Mouse (Mus musculus): ENCODE results near the gene Polr2c.
"Not testable (repeated sequence)": the region's sequence is repeated elsewhere in the genome, so short reads cannot be mapped to it uniquely, and the experiment has no call there.

The Polr2c gene

DNA sequence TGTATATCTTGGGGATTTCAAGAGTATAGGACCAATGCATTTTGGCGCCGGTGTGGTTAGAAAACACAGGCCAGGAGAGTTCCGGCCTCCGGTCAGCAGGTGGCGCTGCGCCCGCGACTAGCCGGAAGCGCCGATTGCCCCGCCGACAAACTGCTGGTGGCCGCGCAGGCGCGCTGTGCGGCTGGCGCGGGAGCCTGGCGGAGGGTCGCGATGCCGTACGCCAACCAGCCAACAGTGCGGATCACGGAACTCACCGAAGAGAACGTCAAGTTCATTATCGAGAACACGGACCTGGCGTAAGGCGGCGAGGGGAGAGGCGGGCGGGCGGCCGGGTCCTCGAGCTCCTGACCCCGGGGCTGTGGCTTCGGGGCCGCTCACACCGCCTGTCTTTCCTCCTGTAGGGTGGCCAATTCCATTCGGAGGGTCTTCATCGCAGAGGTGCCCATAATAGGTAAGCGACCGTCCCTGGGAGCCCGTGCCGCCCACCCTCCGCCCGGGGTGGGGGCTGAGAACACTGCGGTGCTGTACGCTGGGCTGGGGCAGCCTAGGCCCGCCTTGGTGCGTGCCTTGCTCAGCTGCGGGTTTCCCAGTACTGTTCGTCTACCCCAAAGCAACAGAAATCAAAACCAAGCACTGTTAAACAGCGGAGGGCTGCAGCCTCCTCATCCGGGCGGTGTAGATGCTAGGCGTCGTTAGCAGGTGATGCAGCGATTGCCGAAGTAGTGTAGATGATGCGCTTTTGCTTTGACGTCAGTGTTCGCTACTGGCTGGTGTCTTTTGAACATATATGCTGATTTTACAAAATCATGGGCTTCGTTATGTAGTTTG is at the start of gene Polr2c:
Gene Polr2c, plus strand, starts transcription at position 105 of the 828 bp plus-strand sequence.
- DNase-seq (ENCODE audit: extremely low read depth, insufficient read length, low spot score), result peak; percentile 87

DNA sequence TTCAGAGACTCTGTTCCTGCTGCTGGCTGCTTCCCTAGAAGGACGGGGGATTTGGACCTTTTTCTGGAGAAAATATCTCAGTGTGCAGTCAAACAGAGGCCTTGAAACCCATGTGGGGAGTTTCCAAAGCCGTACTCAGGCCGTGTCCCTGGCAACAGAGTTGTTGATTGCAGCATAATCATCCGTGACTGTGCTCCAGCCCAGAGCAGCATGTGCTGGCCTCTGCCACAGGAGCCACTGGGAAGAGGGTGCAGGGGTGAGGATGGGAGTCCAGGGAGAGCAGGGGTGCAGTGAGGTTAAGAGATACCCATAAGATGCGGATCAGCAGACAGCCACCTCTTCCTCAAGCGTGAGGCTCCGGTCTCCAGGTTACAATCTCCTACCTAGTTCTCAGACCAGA is 49.7 kb upstream of the Polr2c start:
- DNase-seq (ENCODE audit: extremely low read depth, insufficient read length, low spot score), result no peak

DNA sequence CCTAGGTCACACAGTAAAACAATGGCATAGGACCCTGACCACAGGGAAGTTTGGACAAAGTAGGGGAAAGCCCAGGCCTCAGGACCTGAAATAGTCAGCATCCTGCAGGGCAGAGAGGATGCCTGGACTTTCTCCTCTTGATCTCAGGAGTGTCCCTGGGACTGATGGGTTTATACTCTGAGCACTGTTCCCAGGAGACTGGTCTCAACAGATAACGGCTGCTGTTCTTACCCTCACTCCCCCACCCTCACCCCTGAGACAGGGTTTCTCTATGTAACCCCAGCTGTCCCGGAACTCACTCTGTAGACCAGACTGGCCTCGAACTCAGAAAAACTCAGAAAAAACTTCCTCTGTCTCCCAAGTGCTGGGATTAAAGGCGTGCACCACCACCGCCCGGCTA is 48.9 kb upstream of the Polr2c start:
- no peak for DNase-seq (ENCODE audit: extremely low read depth, insufficient read length, low spot score)

DNA sequence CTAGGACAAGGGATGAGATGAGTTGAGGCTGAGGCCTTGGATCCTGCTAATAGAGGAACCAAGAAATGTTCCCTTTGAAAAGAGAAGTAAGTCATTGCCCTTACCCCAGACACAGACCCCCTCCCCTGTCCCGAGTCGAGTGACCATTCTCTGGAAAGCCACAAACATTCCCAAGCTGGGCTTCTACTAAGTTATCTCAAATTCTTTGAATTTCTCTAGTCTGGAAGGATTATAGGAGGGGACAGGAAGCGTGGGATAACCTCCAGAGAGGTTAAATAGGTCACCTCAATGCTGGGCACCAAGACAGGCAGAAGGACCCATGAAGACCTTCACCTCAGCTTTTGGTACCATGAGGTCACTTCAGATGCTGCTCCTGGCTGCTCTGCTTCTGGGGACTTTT is 47.1 kb upstream of the Polr2c start, which contains the start of gene Ccl17:
Gene Ccl17, plus strand, starts transcription at position 301 of the 400 bp plus-strand sequence.
- no peak for DNase-seq (ENCODE audit: extremely low read depth, insufficient read length, low spot score)

DNA sequence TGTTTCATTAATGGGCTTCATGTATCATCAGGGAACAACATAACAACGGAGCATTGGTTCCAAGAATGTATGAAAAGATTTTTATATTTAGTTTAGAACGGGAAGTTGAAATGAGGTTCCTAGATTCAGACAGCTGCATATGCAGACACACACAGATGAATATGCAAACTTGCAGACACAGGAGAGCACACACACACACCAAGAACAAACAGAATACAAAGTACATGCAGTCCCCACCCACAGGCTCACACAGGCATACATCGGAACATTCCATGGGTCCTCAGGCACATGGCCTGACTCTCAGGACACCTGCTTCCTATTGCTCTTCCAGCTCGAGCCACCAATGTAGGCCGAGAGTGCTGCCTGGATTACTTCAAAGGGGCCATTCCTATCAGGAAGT is 46.4 kb upstream of the Polr2c start:
- DNase-seq (ENCODE audit: extremely low read depth, insufficient read length, low spot score), result no peak

DNA sequence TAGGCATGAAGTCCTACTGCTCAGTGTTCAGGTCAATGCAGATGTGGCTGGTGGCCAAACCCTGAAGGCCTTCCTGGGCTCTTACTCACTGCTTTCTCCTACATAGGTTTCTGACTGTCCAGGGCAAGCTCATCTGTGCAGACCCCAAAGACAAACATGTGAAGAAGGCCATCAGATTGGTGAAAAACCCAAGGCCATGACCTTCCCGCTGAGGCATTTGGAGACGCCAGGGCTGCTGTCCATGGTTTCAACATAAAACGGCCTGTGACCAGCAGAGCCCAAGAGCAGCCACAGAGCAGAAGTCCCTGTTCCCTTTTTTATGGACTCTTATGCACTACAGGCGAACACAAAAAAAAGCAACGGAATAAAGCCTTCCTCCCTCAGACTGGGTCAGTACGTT is 45.6 kb upstream of the Polr2c start:
- DNase-seq (ENCODE audit: extremely low read depth, insufficient read length, low spot score), result no peak

DNA sequence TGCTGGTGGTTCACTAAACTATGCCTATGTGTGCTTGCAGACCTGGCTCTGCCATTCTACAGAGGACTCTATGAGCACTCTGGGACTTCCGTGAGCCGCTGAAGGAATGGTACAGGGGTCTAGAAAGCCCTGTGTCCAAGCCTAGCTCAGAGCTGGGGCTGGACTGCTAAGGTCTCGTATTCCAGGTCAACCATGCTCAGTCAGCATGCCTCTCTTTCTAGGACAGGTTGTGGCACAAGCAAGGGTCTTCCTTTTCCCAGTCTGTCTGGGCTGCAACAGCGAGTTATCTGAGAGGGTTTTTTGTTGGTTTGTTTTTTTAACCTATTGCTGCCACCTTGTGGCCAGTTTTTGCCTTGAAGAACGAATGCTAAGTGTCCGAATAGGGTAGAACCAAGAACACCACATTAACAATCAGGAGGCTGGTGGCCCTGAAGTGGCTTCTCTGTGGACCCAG is 44.6 kb upstream of the Polr2c start:
- DNase-seq (ENCODE audit: extremely low read depth, insufficient read length, low spot score), result peak; percentile 46

DNA sequence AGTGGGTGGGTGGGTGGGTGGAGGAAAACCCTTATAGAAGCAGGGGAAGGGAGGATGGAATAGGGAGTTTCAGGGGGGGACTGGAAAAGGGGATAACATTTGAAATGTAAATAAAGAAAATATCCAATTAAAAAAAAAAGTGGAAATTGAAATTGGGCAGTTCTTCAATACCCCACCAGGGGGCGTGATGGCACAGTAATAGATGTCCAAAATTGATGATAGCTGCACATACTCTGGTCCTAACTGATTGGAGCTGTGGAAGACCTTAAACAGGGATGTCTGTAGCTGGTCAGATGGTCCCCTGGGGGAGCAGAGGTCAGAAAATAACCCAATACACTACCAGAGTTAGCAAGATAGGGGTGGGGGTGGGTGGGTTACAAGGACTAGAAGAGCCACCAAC is 42.7 kb upstream of the Polr2c start:
- no peak for DNase-seq (ENCODE audit: extremely low read depth, insufficient read length, low spot score)

DNA sequence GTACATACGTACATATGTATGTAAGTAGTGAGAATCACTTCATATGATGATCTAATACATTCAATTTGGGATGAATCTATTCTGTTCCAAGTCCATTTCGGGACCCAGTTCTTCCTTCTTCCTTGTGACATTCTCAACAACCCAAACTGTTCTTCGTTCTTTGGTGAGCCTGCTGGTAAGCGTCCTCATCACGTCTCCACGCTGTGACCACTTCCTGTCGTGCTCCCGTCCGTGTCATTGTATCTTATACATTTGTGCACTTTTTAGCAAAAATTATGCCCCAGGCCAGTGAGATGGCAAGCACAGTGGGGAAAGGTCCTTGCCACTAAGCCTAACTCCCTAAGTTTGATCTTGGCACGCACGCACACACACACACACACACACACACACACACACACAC is 39.3 kb upstream of the Polr2c start:
- no peak for DNase-seq (ENCODE audit: extremely low read depth, insufficient read length, low spot score)

DNA sequence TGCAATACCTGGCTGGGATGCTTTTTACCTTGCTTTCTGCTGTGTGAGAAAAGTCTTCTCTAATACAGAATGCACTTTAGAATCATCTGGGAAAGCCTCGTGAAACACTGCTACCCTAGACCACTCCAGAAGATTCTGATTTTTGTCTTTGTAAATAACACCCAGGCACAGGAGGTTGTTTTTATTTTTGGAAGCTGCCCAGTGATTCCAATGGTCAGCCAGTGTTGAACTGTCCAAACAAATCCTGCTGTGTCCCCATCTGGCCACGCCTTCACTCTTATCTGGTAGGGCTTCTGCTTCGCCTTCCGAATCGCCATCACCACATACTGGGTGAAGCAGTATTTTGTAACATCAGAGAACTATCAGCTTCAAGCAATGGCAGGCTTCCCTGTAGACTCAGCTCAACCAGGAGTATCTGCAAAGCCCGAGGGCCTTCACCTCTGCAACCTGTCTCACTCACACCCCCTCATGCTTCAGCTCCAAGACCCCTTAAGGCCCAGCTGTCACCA is 37.5 kb upstream of the Polr2c start:
- no peak for DNase-seq (ENCODE audit: extremely low read depth, insufficient read length, low spot score)

DNA sequence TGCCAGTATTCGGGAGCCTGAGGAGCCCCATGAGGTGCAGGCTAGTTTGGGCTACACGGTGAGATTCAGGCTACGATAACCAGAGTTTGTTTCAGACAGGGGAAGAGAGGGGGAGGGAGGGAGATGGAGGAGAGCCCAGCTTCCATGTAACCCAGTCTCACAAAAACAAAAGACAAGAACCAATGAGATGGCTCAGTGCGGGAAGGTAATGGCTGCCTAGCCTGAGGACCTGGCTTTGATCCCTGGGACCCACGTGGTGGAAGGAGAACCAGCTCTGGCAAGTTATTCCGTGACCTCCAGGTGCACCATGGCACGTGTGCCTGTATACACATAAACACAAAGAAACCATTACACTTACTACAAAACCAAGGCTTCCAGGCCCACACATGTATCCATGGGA is 36.7 kb upstream of the Polr2c start:
- no peak for DNase-seq (ENCODE audit: extremely low read depth, insufficient read length, low spot score)

DNA sequence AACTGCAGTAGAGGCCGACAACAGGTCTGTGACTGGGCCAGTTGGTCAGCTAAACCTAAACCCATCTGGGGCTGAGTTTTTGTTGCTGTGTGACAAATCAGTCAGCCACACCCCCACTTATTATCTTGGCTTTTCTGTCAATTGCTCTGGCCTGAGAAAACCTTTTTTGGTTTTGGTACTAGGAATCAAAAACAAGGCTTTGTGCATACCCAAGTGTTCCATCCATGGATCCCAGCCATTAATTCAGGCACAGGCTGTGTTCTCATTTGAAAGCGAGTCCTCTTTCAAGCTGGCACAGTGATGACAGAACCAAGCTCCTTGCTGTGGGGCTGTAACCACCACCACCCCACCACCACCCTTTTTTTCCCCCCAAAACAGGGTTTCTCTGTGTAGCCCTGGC is 35.9 kb upstream of the Polr2c start:
- no peak for DNase-seq (ENCODE audit: extremely low read depth, insufficient read length, low spot score)

DNA sequence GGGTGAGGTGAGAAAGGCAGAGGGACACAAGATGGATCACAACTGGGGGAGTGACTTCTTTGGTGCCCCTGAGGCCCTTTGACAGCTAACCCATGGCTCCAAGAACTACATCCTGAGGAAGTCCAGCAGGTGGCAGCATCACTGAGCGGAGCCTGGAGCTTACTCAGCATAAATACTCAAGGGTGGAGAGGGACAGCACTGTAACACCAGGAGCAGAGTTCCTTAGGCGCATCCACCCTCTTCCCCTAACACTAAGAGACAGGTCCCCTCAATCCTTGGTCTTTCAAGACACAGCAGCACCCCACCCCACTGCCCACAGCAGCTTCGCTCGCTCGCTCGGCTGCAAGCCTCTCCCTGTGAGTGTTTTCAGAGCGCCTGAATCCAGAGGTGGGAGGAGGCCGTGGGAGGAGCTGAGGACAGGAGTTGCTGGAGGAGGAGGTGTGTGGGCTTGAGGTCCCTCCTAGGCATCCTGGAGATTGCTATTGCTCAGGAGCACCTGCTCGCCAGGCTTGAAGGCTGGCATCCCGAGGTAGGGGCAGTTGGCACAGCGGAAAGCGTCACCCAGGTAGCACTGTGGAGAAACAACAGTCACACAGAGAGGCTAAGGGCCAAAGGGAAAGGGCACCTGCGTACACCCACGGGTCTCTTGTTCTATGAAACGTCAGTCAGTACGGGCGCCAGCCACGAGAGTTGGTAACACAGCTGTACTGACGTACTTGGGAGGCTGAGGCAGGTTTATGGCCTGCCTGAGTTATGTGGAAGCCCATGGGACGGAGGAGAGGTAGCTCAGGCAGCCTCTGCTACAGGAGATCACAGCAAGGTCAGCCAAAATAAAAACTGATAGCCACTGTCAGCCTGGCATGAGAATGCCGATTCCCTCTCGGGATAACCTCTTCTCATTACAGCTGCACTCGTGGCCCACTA is 34.4 kb upstream of the Polr2c start:
- DNase-seq (ENCODE audit: extremely low read depth, insufficient read length, low spot score), result peak; percentile 42

DNA sequence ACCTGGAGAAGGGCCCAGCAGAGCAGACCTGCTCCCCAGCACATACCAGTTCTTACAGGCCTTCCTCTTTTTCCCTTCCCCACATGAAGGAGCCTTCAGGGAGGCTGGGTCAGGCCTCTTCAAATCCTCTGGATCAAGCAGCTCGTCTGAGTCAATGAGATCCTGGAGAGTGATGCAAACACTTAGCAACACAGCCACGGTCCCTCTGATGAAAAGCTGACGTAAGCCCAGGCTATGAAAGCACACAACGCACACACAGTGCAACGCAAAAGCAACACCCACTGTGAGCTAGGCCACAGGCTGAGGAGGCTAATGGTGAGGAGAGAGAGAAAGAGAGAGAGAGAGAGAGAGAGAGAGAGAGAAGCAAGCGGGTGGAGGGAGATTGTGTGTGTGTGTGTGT is 32.1 kb upstream of the Polr2c start:
- DNase-seq (ENCODE audit: extremely low read depth, insufficient read length, low spot score), result no peak

DNA sequence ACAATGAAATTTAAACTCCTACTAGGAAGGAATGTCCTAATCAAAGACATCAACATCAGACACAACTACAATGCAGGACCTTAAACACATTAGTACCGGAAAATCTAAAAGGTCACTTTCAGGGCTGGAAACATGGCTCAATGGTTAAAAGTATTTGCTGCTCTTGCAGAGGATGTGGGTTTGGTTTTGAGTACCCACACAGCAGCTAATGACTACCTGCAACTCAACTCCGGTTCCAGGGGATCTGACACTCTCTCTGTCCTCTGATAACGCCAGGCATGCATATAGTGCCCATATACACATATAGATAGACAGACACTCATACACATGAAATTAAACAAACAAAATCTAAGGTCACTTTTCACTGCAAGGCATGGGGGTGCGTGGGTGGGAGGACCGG is 31.0 kb upstream of the Polr2c start:
- DNase-seq (ENCODE audit: extremely low read depth, insufficient read length, low spot score), result no peak

DNA sequence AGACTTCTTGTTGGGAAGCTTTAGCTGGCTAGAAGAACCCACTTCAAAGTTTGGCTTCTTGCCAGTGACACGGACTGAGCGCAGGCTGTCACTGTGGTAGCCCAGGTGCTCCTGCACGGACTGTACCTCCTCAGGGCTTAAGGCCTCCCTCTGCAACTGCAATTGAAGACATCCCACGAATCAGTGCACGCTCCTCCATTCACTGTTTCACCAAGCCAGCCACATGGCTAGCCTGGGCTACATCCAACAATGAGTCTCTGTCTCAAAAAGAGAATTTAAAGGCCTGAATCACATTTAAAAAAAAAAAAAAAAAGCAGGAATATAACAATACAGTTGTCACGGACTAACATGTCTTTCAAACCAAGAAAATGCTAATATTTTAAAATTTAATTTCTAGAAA is 29.0 kb upstream of the Polr2c start:
- no peak for DNase-seq (ENCODE audit: extremely low read depth, insufficient read length, low spot score)

DNA sequence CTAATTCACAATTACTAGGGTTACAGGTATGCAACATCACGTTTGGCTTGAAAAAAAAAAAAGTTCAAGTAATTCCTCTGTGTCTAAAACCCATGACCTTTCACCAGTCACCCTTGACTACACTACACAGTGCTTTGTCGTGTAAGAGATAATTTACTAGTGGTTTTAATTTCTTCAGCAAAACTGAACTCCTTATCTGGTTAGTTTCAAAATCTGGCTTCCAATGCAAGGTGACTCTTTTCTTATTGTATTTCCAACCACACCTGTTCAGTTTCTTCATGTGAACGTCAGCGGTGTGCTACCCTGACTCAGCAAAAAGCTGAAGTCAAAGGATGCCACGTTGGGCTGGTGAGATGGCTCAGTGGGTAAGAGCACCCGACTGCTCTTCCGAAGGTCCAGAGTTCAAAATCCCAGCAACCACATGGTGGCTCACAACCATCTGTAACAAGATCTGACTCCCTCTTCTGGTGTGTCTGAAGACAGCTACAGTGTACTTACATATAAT is 23.3 kb upstream of the Polr2c start:
- DNase-seq (ENCODE audit: extremely low read depth, insufficient read length, low spot score), result not testable (repeated sequence)

DNA sequence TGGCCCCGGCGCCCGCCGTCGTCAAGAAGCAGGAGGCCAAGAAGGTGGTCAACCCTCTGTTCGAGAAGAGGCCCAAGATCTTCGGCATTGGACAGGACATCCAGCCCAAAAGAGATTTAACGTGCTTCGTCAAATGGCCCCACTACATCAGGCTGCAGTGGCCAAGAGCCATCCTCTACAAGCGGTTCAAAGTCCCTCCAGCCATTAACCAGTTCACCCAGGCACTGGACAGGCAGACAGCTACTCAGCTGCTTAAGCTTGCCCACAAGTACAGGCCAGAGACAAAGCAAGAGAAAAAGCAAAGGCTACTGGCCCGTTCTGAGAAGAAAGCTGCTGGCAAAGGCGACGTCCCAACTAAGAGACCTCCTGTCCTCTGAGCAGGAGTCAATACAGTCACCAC is 21.5 kb upstream of the Polr2c start:
- DNase-seq (ENCODE audit: extremely low read depth, insufficient read length, low spot score), result not testable (repeated sequence)

DNA sequence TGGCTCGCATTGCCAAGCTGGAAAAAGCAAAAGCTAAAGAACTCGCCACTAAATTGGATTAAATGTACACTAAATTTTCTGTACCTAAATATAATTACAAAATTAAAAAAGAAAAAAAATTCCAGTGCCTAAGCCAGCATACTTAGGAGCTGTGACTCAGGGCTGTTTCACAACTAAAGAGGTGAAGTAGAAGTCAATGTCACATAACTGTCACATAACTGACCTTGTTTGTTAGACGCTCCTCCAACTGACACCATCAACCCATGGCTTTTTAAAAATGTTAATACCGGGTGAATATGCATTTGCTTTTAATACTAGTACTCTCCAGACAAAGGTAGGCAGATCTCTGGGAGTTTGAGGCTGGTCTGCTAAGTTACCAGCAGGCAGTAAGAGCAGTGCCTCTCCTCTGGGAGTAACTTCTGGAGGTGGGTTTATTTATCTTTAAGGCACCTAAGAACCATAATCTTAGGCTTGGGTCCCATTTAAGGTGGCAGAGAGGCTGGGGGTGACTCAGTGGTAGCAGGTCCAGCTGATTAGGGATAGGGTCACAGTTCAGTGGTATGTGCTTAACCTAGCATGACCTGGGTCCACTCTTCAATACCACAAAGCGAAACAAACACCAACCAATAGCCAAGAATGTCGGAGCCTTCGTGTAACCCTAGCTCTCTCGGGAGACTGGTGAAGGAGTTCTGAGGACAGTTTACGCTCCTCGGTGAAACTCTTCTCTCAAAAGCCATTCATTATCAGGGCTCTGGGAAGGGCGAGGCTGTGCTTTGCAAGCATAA is 20.6 kb upstream of the Polr2c start:
- DNase-seq (ENCODE audit: extremely low read depth, insufficient read length, low spot score), result no peak

Data from 3134 (cell line).